Mouse (Mus musculus) embryonic facial prominence, embryonic 13.5 days (tissue): ENCODE results near the gene Olfr1448. TPM values are rescaled to one million over a fixed set of nuclear protein-coding genes. Genes with fewer than 3 reads are reported as not detected.
"Not testable (repeated sequence)": the region's sequence is repeated elsewhere in the genome, so short reads cannot be mapped to it uniquely, and the experiment has no call there.

Source experiments
- ATAC-seq: fragments of 200-750 bp; cut with Nextera tagmentation; 2 replicates; pipeline ENCODE4 v1.8.0; 2017; ENCODE audit warnings: low read depth; ENCODE audit not compliant: insufficient number of reproducible peaks, insufficient read depth, low FRiP score, low TSS enrichment
- H3K27ac ChIP-seq: fragments of 300-500 bp; sonication (generic); 2 replicates; pipeline ENCODE4 v1.5.1; 2015; ENCODE audit warnings: moderate library complexity, mild to moderate bottlenecking, inconsistent platforms
- H3K27me3 ChIP-seq: fragments of 300-500 bp; sonication (generic); 2 replicates; pipeline ENCODE4 v1.6.1; 2015; ENCODE audit warnings: mild to moderate bottlenecking, inconsistent platforms
- H3K36me3 ChIP-seq: fragments of 300-500 bp; sonication (generic); 2 replicates; pipeline ENCODE4 v1.6.1; 2015; ENCODE audit warnings: mild to moderate bottlenecking, inconsistent platforms
- H3K4me1 ChIP-seq: fragments of 300-500 bp; sonication (generic); 2 replicates; pipeline ENCODE4 v1.6.1; 2015; ENCODE audit warnings: inconsistent platforms
- H3K4me2 ChIP-seq: fragments of 300-500 bp; sonication (generic); 2 replicates; pipeline ENCODE4 v1.6.1; 2015; ENCODE audit warnings: moderate library complexity, mild to moderate bottlenecking, inconsistent platforms
- H3K4me3 ChIP-seq: fragments of 300-500 bp; sonication (generic); 2 replicates; pipeline ENCODE4 v1.5.1; 2015; ENCODE audit warnings: mild to moderate bottlenecking, inconsistent platforms
- H3K9ac ChIP-seq: fragments of 300-500 bp; sonication (generic); 2 replicates; pipeline ENCODE4 v1.6.1; 2015; ENCODE audit warnings: mild to moderate bottlenecking, inconsistent platforms
- H3K9me3 ChIP-seq: fragments of 300-500 bp; sonication (generic); 2 replicates; pipeline ENCODE4 v1.6.1; 2016; ENCODE audit warnings: inconsistent platforms
- WGBS: fragments of 180-500 bp; shearing (Covaris S2); methylation state at CpG from one replicate; pipeline ENCODE4 v1.1.7; 2015; ENCODE audit warnings: mixed read lengths; 5-methylcytosine and 5-hydroxymethylcytosine counted together
- polyA plus RNA-seq: library from polyadenylated mRNA; unstranded; fragments of >200 nt; fragmentation: Nextera tagmentation; extraction: Ambion mirVana; gene quantifications from 2 replicates; pipeline ENCODE4 v1.2.1, GENCODE M21; 2015

The Olfr1448 gene
- not detected in 2 replicates for polyA plus RNA-seq

GRCm38 (mm10) chr19:12924319-12924718 lies at the start of gene Olfr1448:
Gene Olfr1448 (minus strand): TSS chr19:12924419.
- Histone ChIP-seq H3K4me3 (no peak within 1 kb of the TSS), H3K27me3 (no peaks in the 10 kb centered on the region), H3K9me3 (no peaks in the 10 kb centered on the region), H3K4me1 (no peaks in the 10 kb centered on the region), H3K27ac (no peak within 1 kb of the TSS), H3K9ac (no peak within 1 kb of the TSS), H3K4me2 (no peak within 1 kb of the TSS), H3K36me3 (no peaks in the 10 kb centered on the region)
- WGBS, result 75% methylated on average over 1 of the region's 1 CpGs
- ATAC-seq, result no peak

GRCm38 (mm10) chr19:12970082-12970481 lies 45.9 kb upstream of the Olfr1448 start:
- not testable (repeated sequence) for ATAC-seq

GRCm38 (mm10) chr19:12949958-12950357 lies 25.7 kb upstream of the Olfr1448 start, which contains the start of gene Olfr1450:
Gene Olfr1450 (plus strand): TSS chr19:12950258.
- Histone ChIP-seq H3K27me3 (no peaks in the 10 kb centered on the region), H3K4me3 (no peak within 1 kb of the TSS), H3K9me3 (peaks cover under 1% of the 10 kb centered on the region; the same call in 1 of the 2 replicates), H3K9ac (no peak within 1 kb of the TSS), H3K4me2 (no peak within 1 kb of the TSS), H3K36me3 (no peaks in the 10 kb centered on the region), H3K4me1 (no peaks in the 10 kb centered on the region), H3K27ac (no peak within 1 kb of the TSS)
- WGBS, result 85% methylated on average over 1 of the region's 1 CpGs
- ATAC-seq, result no peak

More at GRCm38 (mm10) chr19:12970082-12970481, 45.9 kb upstream of the Olfr1448 start:
- not testable (repeated sequence) for H3K27me3 ChIP-seq, H3K4me3 ChIP-seq, H3K4me1 ChIP-seq, H3K9ac ChIP-seq, H3K36me3 ChIP-seq, H3K27ac ChIP-seq, H3K4me2 ChIP-seq
- H3K9me3 ChIP-seq, result peaks cover 17% of the 10 kb centered on the region
- whole genome bisulfite sequencing, result 85% methylated on average over 5 of the region's 5 CpGs

GRCm38 (mm10) chr19:12930540-12930939 lies 6.3 kb upstream of the Olfr1448 start, which contains the start of gene Olfr1449:
Gene Olfr1449 (plus strand): TSS chr19:12930840.
- Histone ChIP-seq H3K36me3 (no peaks in the 10 kb centered on the region), H3K9me3 (0 out of 2 replicates have a peak, but pooled peaks cover 3% of the 10 kb centered on the region), H3K27ac (no peak within 1 kb of the TSS), H3K27me3 (no peaks in the 10 kb centered on the region), H3K4me3 (no peak within 1 kb of the TSS), H3K9ac (no peak within 1 kb of the TSS), H3K4me1 (no peaks in the 10 kb centered on the region), H3K4me2 (no peak within 1 kb of the TSS)
- no peak for ATAC-seq

- peaks cover 3% of the 10 kb centered on the region; the same call in 1 of the 2 replicates for H3K9me3 ChIP-seq
Measured at GRCm38 (mm10) chr19:12903643-12904042, 20.6 kb downstream of the Olfr1448 start, which contains the start of gene Olfr1447. Gene Olfr1447 (minus strand): TSS chr19:12903743.

GRCm38 (mm10) chr19:12893424-12893823 lies 30.8 kb downstream of the Olfr1448 start, which contains the start of gene Olfr1446:
Gene Olfr1446 (minus strand): TSS chr19:12893524.
- H3K36me3 ChIP-seq, result no peaks in the 10 kb centered on the region
- no peak within 1 kb of the TSS for H3K27ac ChIP-seq
- no peaks in the 10 kb centered on the region for H3K4me1 ChIP-seq
- H3K9me3 ChIP-seq, result no peaks in the 10 kb centered on the region
- no peak within 1 kb of the TSS for H3K4me2 ChIP-seq
- H3K4me3 ChIP-seq, result no peak within 1 kb of the TSS
- no peak for ATAC-seq
- H3K27me3 ChIP-seq, result no peaks in the 10 kb centered on the region
- 80% methylated on average over 1 of the region's 1 CpGs for WGBS
- H3K9ac ChIP-seq, result no peak within 1 kb of the TSS

More at GRCm38 (mm10) chr19:12903643-12904042, 20.6 kb downstream of the Olfr1448 start, which contains the start of gene Olfr1447:
- Histone ChIP-seq H3K4me1 (no peaks in the 10 kb centered on the region), H3K9ac (no peak within 1 kb of the TSS), H3K27ac (no peak within 1 kb of the TSS), H3K4me3 (no peak within 1 kb of the TSS), H3K27me3 (no peaks in the 10 kb centered on the region), H3K4me2 (no peak within 1 kb of the TSS), H3K36me3 (no peaks in the 10 kb centered on the region)
- ATAC-seq, result no peak
- WGBS, result 89% methylated on average over 1 of the region's 1 CpGs

- no peak for ATAC-seq
- 86% methylated on average over 2 of the region's 2 CpGs for whole genome bisulfite sequencing
- H3K27ac ChIP-seq, result no peak within 1 kb of the TSS
- H3K4me2 ChIP-seq, result no peak within 1 kb of the TSS
- no peak within 1 kb of the TSS for H3K4me3 ChIP-seq
- no peaks in the 10 kb centered on the region for H3K27me3 ChIP-seq
- no peaks in the 10 kb centered on the region for H3K36me3 ChIP-seq
- no peaks in the 10 kb centered on the region for H3K4me1 ChIP-seq
- no peaks in the 10 kb centered on the region for H3K9me3 ChIP-seq
- H3K9ac ChIP-seq, result no peak within 1 kb of the TSS
Measured at GRCm38 (mm10) chr19:12883555-12883954, 40.7 kb downstream of the Olfr1448 start, which contains the start of gene Olfr1445. Gene Olfr1445 (plus strand): TSS chr19:12883855.

Other genes starting within 250 kb of the Olfr1448 start
- not detected in 2 replicates for gene Olfr1443, start 246.3 kb downstream of the Olfr1448 start, polyA plus RNA-seq
- gene Keg1, start 228.6 kb downstream of the Olfr1448 start, polyA plus RNA-seq, result not detected in 2 replicates
- 1.4 and 1.9 TPM in 2 replicates for gene Cntf, start 158.8 kb downstream of the Olfr1448 start, polyA plus RNA-seq
- gene Zfp91, start 128.3 kb downstream of the Olfr1448 start, polyA plus RNA-seq, result 14.9 and 16.8 TPM in 2 replicates
- 1.2 and 2.3 TPM in 2 replicates for gene Lpxn, start 128.2 kb downstream of the Olfr1448 start, polyA plus RNA-seq
- not detected in 2 replicates for gene Gm5244, start 77.7 kb downstream of the Olfr1448 start, polyA plus RNA-seq
- gene Olfr1444, start 67.1 kb downstream of the Olfr1448 start, polyA plus RNA-seq, result not detected in 2 replicates
- gene Olfr1445, start 40.6 kb downstream of the Olfr1448 start, polyA plus RNA-seq, result not detected in 2 replicates
- not detected in 2 replicates for gene Olfr1446, start 30.9 kb downstream of the Olfr1448 start, polyA plus RNA-seq
- not detected in 2 replicates for gene Olfr1447, start 20.7 kb downstream of the Olfr1448 start, polyA plus RNA-seq
- gene Olfr1449, start 6.4 kb upstream of the Olfr1448 start, polyA plus RNA-seq, result not detected in 2 replicates
- 0.08 TPM in 1 of 2 replicates, not detected in the other for gene Olfr1450, start 25.8 kb upstream of the Olfr1448 start, polyA plus RNA-seq
- gene Olfr1451, start 70.6 kb upstream of the Olfr1448 start, polyA plus RNA-seq, result not detected in 2 replicates
- gene Olfr1453, start 103.9 kb upstream of the Olfr1448 start, polyA plus RNA-seq, result not detected in 2 replicates
- gene Olfr1454, start 136.2 kb upstream of the Olfr1448 start, polyA plus RNA-seq, result not detected in 2 replicates
- gene Olfr1457, start 173.5 kb upstream of the Olfr1448 start, polyA plus RNA-seq, result not detected in 2 replicates
- not detected in 2 replicates for gene Olfr1458, start 182.4 kb upstream of the Olfr1448 start, polyA plus RNA-seq
- gene Olfr1459, start 225.1 kb upstream of the Olfr1448 start, polyA plus RNA-seq, result not detected in 2 replicates
- not detected in 2 replicates for gene Olfr1461, start 238.6 kb upstream of the Olfr1448 start, polyA plus RNA-seq